Mouse (Mus musculus): ENCODE results near the gene Klhl31.

Gene Klhl31

GRCm38 (mm10) chr9:77623318-77624050 lies 12.8 kb upstream of the Klhl31 start:
- no peak for DNase-seq (ENCODE audit: low spot score in 2 of 2)

GRCm38 (mm10) chr9:77624171-77624570 lies 12.1 kb upstream of the Klhl31 start:
- DNase-seq (ENCODE audit: low spot score in 2 of 2) = no peak

- no peak for DNase-seq (ENCODE audit: low spot score in 2 of 2)
Measured at GRCm38 (mm10) chr9:77628676-77629075, 7.6 kb upstream of the Klhl31 start.

DNA sequence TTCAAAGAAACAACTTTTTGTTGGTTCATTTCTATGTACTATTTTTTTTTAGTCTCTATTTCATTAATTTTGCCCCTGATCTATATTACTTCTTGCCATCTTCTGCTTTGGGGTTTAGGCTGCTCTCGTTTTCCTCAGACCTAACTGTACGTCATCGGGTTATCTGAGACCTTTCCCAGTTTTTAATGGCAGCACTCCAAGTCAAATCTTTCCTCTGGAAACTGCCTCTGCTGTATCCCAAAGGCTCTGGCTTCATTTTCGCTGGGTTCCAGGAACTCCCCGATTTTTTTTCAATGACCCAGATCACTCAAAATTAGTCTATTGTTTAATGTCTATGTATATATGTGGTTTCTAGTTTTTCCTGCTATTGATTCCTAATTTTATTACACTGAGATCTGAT lies 6.6 kb upstream of the Klhl31 start:
- no peak for DNase-seq (ENCODE audit: low spot score in 2 of 2)

DNA sequence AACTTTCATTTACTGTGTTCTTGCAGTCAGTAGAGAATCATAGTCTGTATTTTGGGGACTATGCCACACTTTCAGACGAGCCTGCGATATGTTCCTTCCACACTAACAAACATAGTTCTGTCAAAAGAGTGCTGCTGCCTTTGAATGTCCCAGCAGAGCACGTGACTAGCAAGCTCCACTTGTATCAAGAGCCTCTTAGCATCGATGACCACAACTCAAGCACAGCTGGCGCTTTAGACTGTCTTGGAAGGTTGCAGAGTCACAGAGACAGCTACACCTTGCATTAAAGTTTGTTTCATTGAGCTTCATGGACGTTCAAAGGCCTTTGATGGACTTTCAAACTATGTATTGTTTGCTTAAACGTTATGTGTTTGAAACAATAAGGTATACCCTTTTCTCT lies 5.5 kb upstream of the Klhl31 start:
- no peak for DNase-seq (ENCODE audit: low spot score in 2 of 2)

DNA sequence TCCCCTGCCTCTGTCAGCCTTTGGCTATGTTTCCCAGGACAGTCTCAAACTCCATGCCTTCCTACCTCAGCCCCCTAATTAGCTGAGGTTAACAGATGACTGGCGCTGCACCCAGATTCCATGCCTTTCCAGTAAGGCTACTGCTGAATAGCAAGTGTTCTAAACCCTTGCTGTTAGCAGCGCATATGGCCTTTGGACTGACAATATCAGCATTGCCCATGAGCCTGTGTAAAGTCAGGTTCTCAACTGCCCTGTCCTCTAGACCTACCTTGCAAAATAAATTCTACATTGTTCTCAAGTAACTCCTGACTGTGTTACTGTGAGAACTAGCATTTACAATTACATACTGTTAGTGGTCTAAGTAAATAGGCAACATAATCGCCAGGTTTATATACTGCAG lies 3.9 kb upstream of the Klhl31 start:
- no peak for DNase-seq (ENCODE audit: low spot score in 2 of 2)

- no peak for DNase-seq (ENCODE audit: low spot score in 2 of 2)
Measured at GRCm38 (mm10) chr9:77636003-77636402, 297 bp upstream of the Klhl31 start.

GRCm38 (mm10) chr9:77637357-77637756 lies 1.1 kb downstream of the Klhl31 start:
- no peak for DNase-seq (ENCODE audit: low spot score in 2 of 2)

- DNase-seq (ENCODE audit: low spot score in 2 of 2) = no peak
Measured at GRCm38 (mm10) chr9:77645176-77645575, 8.9 kb downstream of the Klhl31 start.

DNA sequence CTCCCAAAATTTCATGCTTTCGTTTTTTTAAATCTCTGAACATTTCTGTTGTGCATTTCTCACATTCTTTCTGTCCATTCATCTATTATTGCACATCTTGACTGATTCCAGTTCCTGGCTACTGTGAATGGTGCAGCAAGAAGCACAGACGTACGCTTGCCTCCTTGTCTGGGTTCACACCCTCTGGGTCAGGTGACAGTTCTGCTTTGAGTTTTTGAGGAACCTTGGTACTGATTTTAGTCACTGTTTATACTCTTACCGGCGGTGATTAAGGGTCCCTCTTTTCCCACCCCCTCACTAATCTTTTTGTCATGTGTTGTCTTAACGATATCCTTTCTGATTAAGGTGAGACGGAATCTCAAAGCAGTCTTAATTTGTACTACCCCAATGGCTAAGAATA lies 15.5 kb downstream of the Klhl31 start:
- DNase-seq (ENCODE audit: low spot score in 2 of 2) = no peak

- no peak for DNase-seq (ENCODE audit: low spot score in 2 of 2)
Measured at GRCm38 (mm10) chr9:77653907-77654306, 17.6 kb downstream of the Klhl31 start.

DNA sequence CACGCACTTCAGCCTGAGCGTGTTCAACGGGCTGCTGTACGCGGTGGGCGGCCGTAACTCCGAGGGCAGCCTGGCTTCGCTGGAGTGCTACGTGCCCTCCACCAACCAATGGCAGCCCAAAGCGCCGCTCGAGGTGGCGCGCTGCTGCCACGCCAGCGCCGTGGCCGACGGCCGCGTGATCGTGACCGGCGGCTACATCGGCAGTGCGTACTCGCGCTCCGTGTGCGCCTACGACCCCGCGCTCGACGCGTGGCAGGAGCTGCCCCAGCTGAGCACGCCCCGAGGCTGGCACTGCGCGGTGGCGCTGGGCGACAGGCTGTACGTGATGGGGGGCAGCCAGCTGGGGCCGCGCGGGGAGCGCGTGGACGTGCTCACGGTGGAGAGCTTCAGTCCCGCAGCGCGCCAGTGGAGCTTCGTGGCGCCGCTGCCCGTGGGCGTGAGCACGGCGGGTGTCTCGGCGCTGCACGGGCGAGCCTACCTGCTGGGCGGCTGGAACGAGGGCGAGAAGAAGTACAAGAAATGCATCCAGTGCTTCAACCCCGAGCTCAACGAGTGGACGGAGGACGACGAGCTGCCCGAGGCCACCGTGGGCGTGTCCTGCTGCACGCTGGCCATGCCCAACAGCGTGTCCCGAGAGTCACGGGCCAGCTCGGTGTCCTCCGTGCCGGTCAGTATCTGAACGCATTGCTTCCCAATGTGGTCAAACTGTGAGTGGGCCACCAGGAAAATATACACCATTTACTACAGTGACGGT lies 19.1 kb downstream of the Klhl31 start:
- peak; percentile 28 to 40 for DNase-seq (ENCODE audit: low spot score in 2 of 2)

DNA sequence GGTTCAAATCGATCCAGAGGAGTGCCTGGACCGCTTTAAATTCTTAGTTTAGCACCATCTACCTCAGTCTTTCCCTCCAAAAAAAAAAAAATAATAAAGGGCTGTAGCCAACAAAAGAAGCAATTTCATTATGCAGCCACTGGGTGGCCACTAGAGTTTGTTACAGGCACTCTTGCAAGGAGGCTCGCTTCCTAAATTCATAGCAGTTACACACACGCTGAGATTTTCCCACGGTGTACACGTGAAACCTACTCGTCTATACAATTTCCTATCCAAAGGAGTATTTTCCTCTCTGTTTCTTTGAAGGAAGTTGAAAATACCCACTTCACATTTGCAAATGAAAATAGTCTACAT lies 19.6 kb downstream of the Klhl31 start:
- DNase-seq (ENCODE audit: low spot score in 2 of 2) = peak in 1 of 2 experiments; percentile 38

DNA sequence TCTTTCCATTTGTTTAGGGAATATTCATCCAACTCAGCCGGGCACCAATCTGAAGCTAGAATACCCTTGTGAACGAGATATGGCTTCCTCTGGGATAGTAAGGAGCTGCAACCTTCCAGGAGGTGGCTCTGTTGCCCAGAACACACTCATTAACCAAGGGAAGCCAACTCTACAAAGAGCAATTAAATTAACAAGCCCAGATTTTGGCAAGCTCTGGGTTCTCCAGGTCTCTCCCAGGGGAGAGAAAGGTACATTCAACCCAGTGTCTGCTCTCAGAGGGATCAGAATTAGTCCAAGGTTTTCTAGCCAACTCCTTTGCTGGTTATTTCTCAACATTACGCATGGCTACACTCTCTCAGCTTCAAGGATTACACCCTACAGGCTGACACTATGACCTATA lies 26.6 kb downstream of the Klhl31 start:
- DNase-seq (ENCODE audit: low spot score in 2 of 2) = no peak

- no peak for DNase-seq (ENCODE audit: low spot score in 2 of 2)
Measured at GRCm38 (mm10) chr9:77670095-77670494, 33.8 kb downstream of the Klhl31 start.

GRCm38 (mm10) chr9:77671004-77671403 lies 34.7 kb downstream of the Klhl31 start:
- no peak for DNase-seq (ENCODE audit: low spot score in 2 of 2)

GRCm38 (mm10) chr9:77673218-77673617 lies 36.9 kb downstream of the Klhl31 start:
- DNase-seq (ENCODE audit: low spot score in 2 of 2) = no peak

DNA sequence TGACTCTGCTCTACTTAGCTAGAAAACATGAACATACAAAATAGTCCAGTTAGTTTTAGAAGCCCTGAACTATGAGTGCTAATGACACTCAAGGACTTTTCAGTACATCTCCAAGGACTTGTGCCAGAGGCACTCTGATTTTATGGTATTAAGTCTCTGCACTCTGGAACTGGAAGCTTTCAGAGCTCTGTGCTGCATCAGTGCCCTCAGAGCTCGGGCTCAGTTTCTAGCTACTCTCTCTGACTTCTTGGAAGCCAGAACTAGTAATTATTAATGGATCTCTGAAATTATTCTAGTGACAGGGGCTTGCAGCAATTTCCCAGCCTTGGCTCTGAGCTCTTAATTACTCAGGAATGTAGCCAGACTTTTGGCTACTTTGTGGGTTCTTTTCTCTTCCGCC lies 37.7 kb downstream of the Klhl31 start:
- DNase-seq (ENCODE audit: low spot score in 2 of 2) = no peak

DNA sequence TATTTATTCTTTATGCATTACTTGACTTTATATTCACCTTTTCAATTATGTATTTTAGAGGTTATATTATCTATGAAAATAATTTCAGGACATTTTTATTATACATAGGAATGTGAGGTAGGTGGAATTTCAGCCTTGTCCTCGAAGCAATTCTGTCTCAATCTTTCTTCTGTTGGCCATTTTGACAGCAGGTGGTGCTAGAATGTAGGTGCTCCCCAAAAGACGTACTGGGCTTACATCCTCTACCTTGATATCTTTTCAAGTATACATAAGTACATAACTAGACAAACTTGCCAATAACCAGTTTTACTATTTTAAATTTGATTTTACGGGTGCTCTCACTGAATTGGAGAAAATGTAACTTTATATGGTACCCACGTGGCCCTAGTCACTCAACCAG lies 48.6 kb downstream of the Klhl31 start:
- DNase-seq (ENCODE audit: low spot score in 2 of 2) = no peak

GRCm38 (mm10) chr9:77685825-77686500 lies 49.7 kb downstream of the Klhl31 start:
- no peak for DNase-seq (ENCODE audit: low spot score in 2 of 2)

- DNase-seq (ENCODE audit: low spot score in 2 of 2) = no peak
Measured at GRCm38 (mm10) chr9:77692707-77693106, 56.4 kb downstream of the Klhl31 start.

GRCm38 (mm10) chr9:77693405-77693804 lies 57.1 kb downstream of the Klhl31 start:
- no peak for DNase-seq (ENCODE audit: low spot score in 2 of 2)

DNA sequence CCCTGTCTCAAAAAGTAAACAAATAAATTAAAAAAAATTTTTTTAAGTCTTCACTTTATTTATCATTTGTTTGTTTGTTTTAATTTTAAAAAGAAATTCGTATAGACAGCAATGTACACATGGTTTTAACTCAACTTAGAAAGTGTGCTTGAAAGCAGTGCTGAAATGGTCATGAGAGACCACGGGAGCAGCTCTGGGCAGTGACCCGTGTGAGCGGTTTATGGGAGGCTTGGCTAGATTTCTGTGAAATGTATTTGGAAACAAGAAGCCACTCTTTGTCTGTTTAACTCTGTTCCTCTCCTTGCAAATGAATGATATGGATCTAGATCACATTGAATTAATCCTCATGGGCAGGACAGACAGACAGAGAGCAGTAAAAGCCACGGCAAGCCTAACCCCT lies 59.3 kb downstream of the Klhl31 start:
- DNase-seq (ENCODE audit: low spot score in 2 of 2) = no peak

Data from cerebellum, postnatal 4 days (tissue).